In genomic region chr11:43617924-43618323, GRCm38 (mm10) we compare ENCODE assay signal across 8 mouse cellular contexts. TPM values are rescaled to one million over a fixed set of nuclear protein-coding genes. Genes with fewer than 3 reads are reported as not detected.
A peak's percentile ranks its signal among the peaks of the same experiment; 100 is the strongest.
DNase-seq lines count a peak whose midpoint lies in the region; ATAC-seq and TF ChIP-seq lines count a peak whose summit lies in the region.

No protein-coding gene starts in this region.

- H3K27ac ChIP-seq in lung, embryonic 16.5 days (ENCODE audit: low read length) = peak overlapping the region; percentile 60
- peak overlapping the region; percentile 36; the same call in 1 of the 2 replicates for H3K27ac ChIP-seq in hindbrain, embryonic 11.5 days (ENCODE audit: low read depth, low read length)
- peak overlapping the region; percentile 76 for H3K27ac ChIP-seq in neural tube, embryonic 13.5 days (replicated peaks)
- H3K27ac ChIP-seq in kidney, adult 2 months (ENCODE audit: insufficient read depth, low read depth, low read length) = no peak overlapping the region

- no peak for DNase-seq in lung, adult 18-20 months
- peak; percentile 97 for DNase-seq in heart, adult 11 months
- DNase-seq in hindbrain, embryonic 11.5 days (ENCODE audit: low spot score) = peak; percentile 29
- no peak for DNase-seq in spleen, postnatal 36 days (ENCODE audit: low spot score in 2 of 2)
- DNase-seq in kidney, adult 2 months = no peak
- no peak for DNase-seq in left cerebral cortex, postnatal 36 days (ENCODE audit: low spot score in 2 of 2)

- H3K9me3 ChIP-seq in lung, embryonic 16.5 days (ENCODE audit: control insufficient read depth, low read length) = no peaks in the 10 kb centered on the region
- H3K9me3 ChIP-seq in hindbrain, embryonic 11.5 days (ENCODE audit: control insufficient read depth, low read length) = no peaks in the 10 kb centered on the region
- no peaks in the 10 kb centered on the region for H3K9me3 ChIP-seq in neural tube, embryonic 13.5 days

- H3K4me3 ChIP-seq in lung, embryonic 16.5 days (ENCODE audit: low read length) = no peak overlapping the region
- no peak overlapping the region for H3K4me3 ChIP-seq in hindbrain, embryonic 11.5 days (ENCODE audit: low read depth, low read length)
- no peak overlapping the region for H3K4me3 ChIP-seq in neural tube, embryonic 13.5 days
- H3K4me3 ChIP-seq in kidney, adult 2 months (ENCODE audit: insufficient read depth, low read depth, low read length) = no peak overlapping the region

- WGBS in lung, embryonic 16.5 days = 44% methylated on average over 5 of the region's 5 CpGs
- 40% methylated on average over 5 of the region's 5 CpGs for WGBS in hindbrain, embryonic 11.5 days
- 22% methylated on average over 5 of the region's 5 CpGs for WGBS in neural tube, embryonic 13.5 days
- 84% methylated on average over 5 of the region's 5 CpGs for WGBS in kidney, adult 2 months

- ATAC-seq in lung, embryonic 16.5 days (ENCODE audit: low read depth) = peak; percentile 76
- peak; percentile 56; the same call in 1 of the 2 replicates for ATAC-seq in hindbrain, embryonic 11.5 days (ENCODE audit: low FRiP score)
- peak; percentile 68; the same call in 1 of the 2 replicates for ATAC-seq in neural tube, embryonic 13.5 days (ENCODE audit: low read depth)

- H3K36me3 ChIP-seq in lung, embryonic 16.5 days (ENCODE audit: control insufficient read depth, insufficient read depth, low read length) = no peaks in the 10 kb centered on the region
- no peaks in the 10 kb centered on the region for H3K36me3 ChIP-seq in hindbrain, embryonic 11.5 days (ENCODE audit: control insufficient read depth, insufficient read depth, low read length)
- no peaks in the 10 kb centered on the region for H3K36me3 ChIP-seq in neural tube, embryonic 13.5 days
- no peaks in the 10 kb centered on the region for H3K36me3 ChIP-seq in kidney, adult 2 months (ENCODE audit: control insufficient read depth, insufficient read depth, low read length)

- TF ChIP-seq CTCF in kidney, adult 2 months (conservative IDR thresholded peaks at IDR 0.05; ENCODE audit: insufficient read depth, insufficient read length, low read depth, low read length) = no peak

- TF ChIP-seq POLR2A in kidney, adult 2 months (IDR thresholded peaks at IDR 0.05; ENCODE audit: low read depth, low read length) = no peak

- peak overlapping the region; percentile 42; the same call in 1 of the 2 replicates for H3K9ac ChIP-seq in lung, embryonic 16.5 days (ENCODE audit: low read length)
- H3K9ac ChIP-seq in hindbrain, embryonic 11.5 days (ENCODE audit: low read depth, low read length) = no peak overlapping the region
- no peak overlapping the region for H3K9ac ChIP-seq in neural tube, embryonic 13.5 days

- H3K4me2 ChIP-seq in lung, embryonic 16.5 days (ENCODE audit: low read depth, low read length) = peak overlapping the region; percentile 24
- no peak overlapping the region for H3K4me2 ChIP-seq in hindbrain, embryonic 11.5 days (replicated peaks; ENCODE audit: low read depth, low read length)
- H3K4me2 ChIP-seq in neural tube, embryonic 13.5 days = no peak overlapping the region

- intact Hi-C loops in left cerebral cortex, postnatal 36 days (cut with DNase I) = no loop called here

- no peaks in the 10 kb centered on the region for H3K27me3 ChIP-seq in lung, embryonic 16.5 days (ENCODE audit: control insufficient read depth, insufficient read depth, low read depth, low read length)
- no peaks in the 10 kb centered on the region for H3K27me3 ChIP-seq in hindbrain, embryonic 11.5 days (ENCODE audit: control insufficient read depth, insufficient read depth, low read length)
- no peaks in the 10 kb centered on the region for H3K27me3 ChIP-seq in neural tube, embryonic 13.5 days
- H3K27me3 ChIP-seq in kidney, adult 2 months (replicated peaks; ENCODE audit: control insufficient read depth, insufficient read depth, low read length) = no peaks in the 10 kb centered on the region

- peaks cover 16% of the 10 kb centered on the region for H3K4me1 ChIP-seq in lung, embryonic 16.5 days (replicated peaks; ENCODE audit: control insufficient read depth, insufficient read depth, low read length)
- no peaks in the 10 kb centered on the region; the same call in 1 of the 2 replicates for H3K4me1 ChIP-seq in hindbrain, embryonic 11.5 days (replicated peaks; ENCODE audit: control insufficient read depth, insufficient read depth, low read length)
- peaks cover 23% of the 10 kb centered on the region for H3K4me1 ChIP-seq in neural tube, embryonic 13.5 days (replicated peaks)
- peaks cover 6% of the 10 kb centered on the region; the same call in 1 of the 2 replicates for H3K4me1 ChIP-seq in kidney, adult 2 months (ENCODE audit: control insufficient read depth, insufficient read depth, low read length)

RNA-seq across cellular contexts. Expression of gene Fabp6, which starts 16.6 kb away (rescaled TPM):
- 3.2 TPM in 1 of 2 replicates, not detected in the other for polyA plus RNA-seq in lung, embryonic 16.5 days (2015; fragmentation: Nextera tagmentation; extraction: Ambion mirVana)
- polyA plus RNA-seq in hindbrain, embryonic 11.5 days (2014; fragmentation: Nextera tagmentation; extraction: Ambion mirVana) = not detected in 2 replicates
- polyA plus RNA-seq in neural tube, embryonic 13.5 days (2015; fragmentation: Nextera tagmentation; extraction: Ambion mirVana) = not detected in 2 replicates
- polyA plus RNA-seq in kidney, adult 2 months (2012; rRNA removed) = not detected in 2 replicates
- not detected for total RNA-seq in left cerebral cortex, postnatal 36 days (2021)

RNA-seq across cellular contexts. Expression of gene 4933415A04Rik, which starts 31.1 kb away (rescaled TPM):
- polyA plus RNA-seq in lung, embryonic 16.5 days (2015; fragmentation: Nextera tagmentation; extraction: Ambion mirVana) = 5.1 and 6.1 TPM in 2 replicates
- polyA plus RNA-seq in hindbrain, embryonic 11.5 days (2014; fragmentation: Nextera tagmentation; extraction: Ambion mirVana) = 8.5 and 10.4 TPM in 2 replicates
- polyA plus RNA-seq in neural tube, embryonic 13.5 days (2015; fragmentation: Nextera tagmentation; extraction: Ambion mirVana) = 7.1 and 7.3 TPM in 2 replicates
- polyA plus RNA-seq in kidney, adult 2 months (2012; rRNA removed) = 0.24 and 0.30 TPM in 2 replicates
- total RNA-seq in left cerebral cortex, postnatal 36 days (2021) = under 1 TPM; 0.76 to 0.84 TPM

Comparison
In these comparisons a context has a peak if more than half of its experiments do, and no peak if none do; other contexts are left out.
1. DNase-seq: peak in heart, adult 11 months (single experiment) and hindbrain, embryonic 11.5 days (single experiment); none in lung, adult 18-20 months (0 of 2), spleen, postnatal 36 days (0 of 2), kidney, adult 2 months (single experiment) and left cerebral cortex, postnatal 36 days (0 of 2).
2. Peak in every context shown above with its lines, with median percentiles within 50 percentile points of each other: ATAC-seq.